ENCODE assay signal across 8 mouse cellular contexts in genomic region chr4:123282500-123282899, GRCm38 (mm10). TPM values are rescaled to one million over a fixed set of nuclear protein-coding genes. Genes with fewer than 3 reads are reported as not detected.
DNase-seq lines count a peak whose midpoint lies in the region; ATAC-seq lines count a peak whose summit lies in the region.

No protein-coding gene starts in this region.

- H3K4me1 ChIP-seq in intestine, embryonic 15.5 days (replicated peaks), result peaks cover 25% of the 10 kb centered on the region

- no peaks in the 10 kb centered on the region for H3K27me3 ChIP-seq in intestine, embryonic 15.5 days (replicated peaks)

- peaks cover 2% of the 10 kb centered on the region; the same call in 1 of the 2 replicates for H3K36me3 ChIP-seq in intestine, embryonic 15.5 days

- peak overlapping the region; percentile 52 for H3K4me3 ChIP-seq in intestine, embryonic 15.5 days (replicated peaks)

- WGBS in intestine, embryonic 15.5 days, result under 1% methylated on average over 25 of the region's 25 CpGs

- H3K9ac ChIP-seq in intestine, embryonic 15.5 days, result peak overlapping the region; percentile 40; the same call in 1 of the 2 replicates

- peak overlapping the region; percentile 85 for H3K4me2 ChIP-seq in intestine, embryonic 15.5 days (replicated peaks)

- peak; percentile 89 for DNase-seq in adrenal gland, adult 8-10 months
- DNase-seq in embryo, embryonic 11.5 days (ENCODE audit: low read depth, low spot score), result peak; percentile 86
- DNase-seq in gastrocnemius, postnatal 36 days, result peak; percentile 80 to 90
- DNase-seq in left cerebral cortex, postnatal 25 days (ENCODE audit: low spot score in 2 of 2), result peak; percentile 85 to 89
- peak; percentile 94 for DNase-seq in mesoderm, embryonic 11.5 days (ENCODE audit: low read depth, low spot score)
- DNase-seq in right cerebral cortex, postnatal 25 days, result peak; percentile 85
- peak; percentile 86 to 92 for DNase-seq in urinary bladder, postnatal 36 days (ENCODE audit: low spot score in 2 of 2)

- intact Hi-C loops in gastrocnemius, postnatal 36 days (cut with DNase I), result no loop called here
- intact Hi-C loops in left cerebral cortex, postnatal 25 days (cut with DNase I), result no loop called here

- H3K27ac ChIP-seq in intestine, embryonic 15.5 days, result peak overlapping the region; percentile 56

- peak; percentile 97 for ATAC-seq in intestine, embryonic 15.5 days

- no peaks in the 10 kb centered on the region for H3K9me3 ChIP-seq in intestine, embryonic 15.5 days

RNA-seq across cellular contexts. Expression of gene Pabpc4, which starts 20.3 kb away (rescaled TPM):
- 10 to 100 TPM; 82.8 to 96.1 (median 90.0) TPM for total RNA-seq in adrenal gland, adult 8-10 months (2022)
- 100 to 1,000 TPM; 294 to 317 TPM for total RNA-seq in gastrocnemius, postnatal 36 days (2021)
- polyA plus RNA-seq in intestine, embryonic 15.5 days (2015; fragmentation: Nextera tagmentation; extraction: Ambion mirVana), result 40.7 and 48.7 TPM in 2 replicates
- total RNA-seq in left cerebral cortex, postnatal 25 days (2021), result 10 to 100 TPM; 36.8 to 40.3 TPM

RNA-seq across cellular contexts. Expression of gene Oxct2a, which starts 40.9 kb away (rescaled TPM):
- not detected for total RNA-seq in adrenal gland, adult 8-10 months (2022)
- under 1 TPM; 0.15 to 0.23 TPM for total RNA-seq in gastrocnemius, postnatal 36 days (2021)
- polyA plus RNA-seq in intestine, embryonic 15.5 days (2015; fragmentation: Nextera tagmentation; extraction: Ambion mirVana), result not detected in 2 replicates
- total RNA-seq in left cerebral cortex, postnatal 25 days (2021), result not detected

RNA-seq across cellular contexts. Expression of gene Heyl, which starts 49.1 kb away (rescaled TPM):
- total RNA-seq in adrenal gland, adult 8-10 months (2022), result 10 to 100 TPM in 2 of 4 experiments, 1 to 10 TPM in 2; 4.6 to 13.5 (median 8.9) TPM
- 1 to 10 TPM; 5.7 to 8.4 TPM for total RNA-seq in gastrocnemius, postnatal 36 days (2021)
- 13.7 and 13.9 TPM in 2 replicates for polyA plus RNA-seq in intestine, embryonic 15.5 days (2015; fragmentation: Nextera tagmentation; extraction: Ambion mirVana)
- 1 to 10 TPM; 4.2 to 5.8 TPM for total RNA-seq in left cerebral cortex, postnatal 25 days (2021)

Comparison
In these comparisons a context has a peak if more than half of its experiments do, and no peak if none do; other contexts are left out.
1. Peak in every context shown above with its lines: DNase-seq, ATAC-seq, H3K4me3 ChIP-seq and H3K27ac ChIP-seq.